In the genomic region with DNA sequence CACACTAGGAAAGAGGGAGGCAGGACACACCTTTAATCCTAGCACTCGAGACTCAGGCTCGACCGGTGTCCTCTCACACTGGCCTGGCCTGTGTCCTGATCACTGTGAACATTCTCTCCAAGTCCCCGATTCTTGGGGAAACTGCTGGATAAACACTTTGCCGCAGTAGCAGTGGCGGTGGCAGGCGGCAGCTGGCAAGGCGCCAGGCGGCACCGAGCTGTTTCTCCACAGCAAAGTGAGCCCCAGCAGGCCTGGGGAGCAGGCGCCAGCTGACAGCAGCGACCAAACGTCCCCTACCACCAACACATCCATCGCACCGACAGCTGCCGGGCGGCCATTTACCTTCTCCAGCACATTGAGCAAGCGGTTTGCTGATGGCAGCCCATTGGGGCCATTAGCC, we compare ENCODE assay signal across 8 mouse cellular contexts. TPM values are rescaled to one million over a fixed set of nuclear protein-coding genes. Genes with fewer than 3 reads are reported as not detected.
DNase-seq lines count a peak whose midpoint lies in the region; ATAC-seq and TF ChIP-seq lines count a peak whose summit lies in the region.

No protein-coding gene starts in this region.

- H3K36me3 ChIP-seq in intestine, postnatal 0 days (ENCODE audit: control insufficient read depth, insufficient read depth) = peaks cover 79% of the 10 kb centered on the region
- H3K36me3 ChIP-seq in neural tube, embryonic 13.5 days = peaks cover 68% of the 10 kb centered on the region

- no peak for TF ChIP-seq CTCF in intestine, postnatal 0 days (IDR thresholded peaks at IDR 0.05; ENCODE audit: low read depth)

- no peaks in the 10 kb centered on the region for H3K27me3 ChIP-seq in intestine, postnatal 0 days (replicated peaks; ENCODE audit: control insufficient read depth, insufficient read depth, low read length)
- no peaks in the 10 kb centered on the region for H3K27me3 ChIP-seq in neural tube, embryonic 13.5 days

- DNase-seq in adrenal gland, adult 2 months = peak; percentile 80
- peak; percentile 62 for DNase-seq in cerebellum, adult 8-10 months
- peak; percentile 70 for DNase-seq in gastrocnemius, postnatal 14 days
- DNase-seq in left cerebral cortex, postnatal 4 days = peak; percentile 92
- DNase-seq in natural killer cell, adult 2 months (ENCODE audit: low spot score in 2 of 2) = no peak
- no peak for DNase-seq in testis, postnatal 14 days (ENCODE audit: low spot score)

- WGBS in intestine, postnatal 0 days = 21% methylated on average over 18 of the region's 18 CpGs
- 23% methylated on average over 18 of the region's 18 CpGs for WGBS in neural tube, embryonic 13.5 days

- H3K9me3 ChIP-seq in intestine, postnatal 0 days (ENCODE audit: control insufficient read depth) = no peaks in the 10 kb centered on the region
- no peaks in the 10 kb centered on the region for H3K9me3 ChIP-seq in neural tube, embryonic 13.5 days

- peak overlapping the region; percentile 26; the same call in 1 of the 2 replicates for H3K9ac ChIP-seq in intestine, postnatal 0 days (ENCODE audit: low read depth, low read length)
- peak overlapping the region; percentile 55 for H3K9ac ChIP-seq in neural tube, embryonic 13.5 days

- intact Hi-C loops in gastrocnemius, postnatal 14 days (cut with DNase I; ENCODE audit: low total_unique reads) = no loop called here
- intact Hi-C loops in left cerebral cortex, postnatal 4 days (cut with DNase I) = no loop called here

- no peak overlapping the region for H3K4me3 ChIP-seq in intestine, postnatal 0 days (ENCODE audit: low read depth, low read length)
- H3K4me3 ChIP-seq in neural tube, embryonic 13.5 days = no peak overlapping the region

- no peak for ATAC-seq in intestine, postnatal 0 days
- peak; percentile 9; the same call in 1 of the 2 replicates for ATAC-seq in neural tube, embryonic 13.5 days (ENCODE audit: low read depth)

- peaks cover 30% of the 10 kb centered on the region for H3K4me1 ChIP-seq in intestine, postnatal 0 days (replicated peaks; ENCODE audit: control insufficient read depth, insufficient read depth, low read length)
- H3K4me1 ChIP-seq in neural tube, embryonic 13.5 days (replicated peaks) = peaks cover 100% of the 10 kb centered on the region

- peak overlapping the region; percentile 37 for H3K4me2 ChIP-seq in intestine, postnatal 0 days (replicated peaks; ENCODE audit: low read depth)
- H3K4me2 ChIP-seq in neural tube, embryonic 13.5 days = peak overlapping the region; percentile 36

- H3K27ac ChIP-seq in intestine, postnatal 0 days (ENCODE audit: low read depth, low read length) = peak overlapping the region; percentile 62
- peak overlapping the region; percentile 96 for H3K27ac ChIP-seq in neural tube, embryonic 13.5 days (replicated peaks)

RNA-seq across cellular contexts. Expression of a gene that starts 9.2 kb away (rescaled TPM):
- 100 to 1,000 TPM; 267 to 369 TPM for total RNA-seq in adrenal gland, adult 2 months (2021)
- 291 and 463 TPM in 2 replicates for polyA plus RNA-seq in adrenal gland, adult 2 months (2012; rRNA removed)
- 10 to 100 TPM; 78.3 to 89.4 TPM for total RNA-seq in gastrocnemius, postnatal 14 days (2021)
- 121 and 125 TPM in 2 replicates for polyA plus RNA-seq in intestine, postnatal 0 days (2015; fragmentation: Nextera tagmentation; extraction: Ambion mirVana)
- 100 to 1,000 TPM; 279 to 286 TPM for total RNA-seq in left cerebral cortex, postnatal 4 days (2021)
- polyA plus RNA-seq in neural tube, embryonic 13.5 days (2015; fragmentation: Nextera tagmentation; extraction: Ambion mirVana) = 73.4 and 101 TPM in 2 replicates

RNA-seq across cellular contexts. Expression of a gene that starts 13.2 kb away (rescaled TPM):
- total RNA-seq in adrenal gland, adult 2 months (2021) = 10 to 100 TPM in 1 of 2 experiments, 1 to 10 TPM in 1; 5.5 to 15.8 TPM
- polyA plus RNA-seq in adrenal gland, adult 2 months (2012; rRNA removed) = 25.5 and 32.6 TPM in 2 replicates
- 1 to 10 TPM; 1.3 to 2.1 TPM for total RNA-seq in gastrocnemius, postnatal 14 days (2021)
- 8.1 and 8.3 TPM in 2 replicates for polyA plus RNA-seq in intestine, postnatal 0 days (2015; fragmentation: Nextera tagmentation; extraction: Ambion mirVana)
- total RNA-seq in left cerebral cortex, postnatal 4 days (2021) = 1 to 10 TPM in 1 of 2 experiments, under 1 TPM in 1; 0.62 to 1.9 TPM
- polyA plus RNA-seq in neural tube, embryonic 13.5 days (2015; fragmentation: Nextera tagmentation; extraction: Ambion mirVana) = 2.1 TPM in 2 replicates

RNA-seq across cellular contexts. Expression of a gene that starts 21.0 kb away (rescaled TPM):
- total RNA-seq in adrenal gland, adult 2 months (2021) = 10 to 100 TPM; 23.6 to 53.6 TPM
- polyA plus RNA-seq in adrenal gland, adult 2 months (2012; rRNA removed) = 49.1 and 67.3 TPM in 2 replicates
- 10 to 100 TPM; 16.9 to 18.7 TPM for total RNA-seq in gastrocnemius, postnatal 14 days (2021)
- polyA plus RNA-seq in intestine, postnatal 0 days (2015; fragmentation: Nextera tagmentation; extraction: Ambion mirVana) = 52.6 and 54.5 TPM in 2 replicates
- total RNA-seq in left cerebral cortex, postnatal 4 days (2021) = 10 to 100 TPM; 25.3 to 25.9 TPM
- 66.3 and 75.0 TPM in 2 replicates for polyA plus RNA-seq in neural tube, embryonic 13.5 days (2015; fragmentation: Nextera tagmentation; extraction: Ambion mirVana)

RNA-seq across cellular contexts. Expression of a gene that starts 45.6 kb away (rescaled TPM):
- 10 to 100 TPM; 10.7 to 39.1 TPM for total RNA-seq in adrenal gland, adult 2 months (2021)
- polyA plus RNA-seq in adrenal gland, adult 2 months (2012; rRNA removed) = 10.6 and 11.0 TPM in 2 replicates
- total RNA-seq in gastrocnemius, postnatal 14 days (2021) = 100 to 1,000 TPM; 462 to 471 TPM
- 0.57 and 0.67 TPM in 2 replicates for polyA plus RNA-seq in intestine, postnatal 0 days (2015; fragmentation: Nextera tagmentation; extraction: Ambion mirVana)
- 1 to 10 TPM; 1.5 to 1.7 TPM for total RNA-seq in left cerebral cortex, postnatal 4 days (2021)
- polyA plus RNA-seq in neural tube, embryonic 13.5 days (2015; fragmentation: Nextera tagmentation; extraction: Ambion mirVana) = 3.2 and 3.6 TPM in 2 replicates

RNA-seq across cellular contexts. Expression of a gene that starts 54.8 kb away (rescaled TPM):
- total RNA-seq in adrenal gland, adult 2 months (2021) = 10 to 100 TPM; 48.8 to 52.1 TPM
- 49.0 and 52.5 TPM in 2 replicates for polyA plus RNA-seq in adrenal gland, adult 2 months (2012; rRNA removed)
- 10 to 100 TPM; 10.9 to 14.4 TPM for total RNA-seq in gastrocnemius, postnatal 14 days (2021)
- polyA plus RNA-seq in intestine, postnatal 0 days (2015; fragmentation: Nextera tagmentation; extraction: Ambion mirVana) = 12.7 and 13.4 TPM in 2 replicates
- 100 to 1,000 TPM; 183 to 185 TPM for total RNA-seq in left cerebral cortex, postnatal 4 days (2021)
- 23.7 and 26.9 TPM in 2 replicates for polyA plus RNA-seq in neural tube, embryonic 13.5 days (2015; fragmentation: Nextera tagmentation; extraction: Ambion mirVana)

Comparison
In these comparisons a context has a peak if more than half of its experiments do, and no peak if none do; other contexts are left out.
1. DNase-seq: peak in adrenal gland, adult 2 months (single experiment), cerebellum, adult 8-10 months (single experiment), gastrocnemius, postnatal 14 days (single experiment) and left cerebral cortex, postnatal 4 days (single experiment); none in natural killer cell, adult 2 months (0 of 2) and testis, postnatal 14 days (single experiment).